Mouse (Mus musculus) forebrain, postnatal 0 days (tissue): ENCODE data around the gene Vars. TPM values are rescaled to one million over a fixed set of nuclear protein-coding genes. Genes with fewer than 3 reads are reported as not detected.
A peak's percentile ranks its signal among the peaks of the same experiment; 100 is the strongest.
"Not testable (repeated sequence)": the region's sequence is repeated elsewhere in the genome, so short reads cannot be mapped to it uniquely, and the experiment has no call there.

Experiments
- ATAC-seq: fragments of 200-750 bp; cut with Nextera tagmentation; 2 replicates; pipeline ENCODE4 v1.8.0; 2017; ENCODE audit warnings: mild to moderate bottlenecking, moderate library complexity
- DNase-seq: peaks from one replicate; pipeline ENCODE4 v3.0.0-alpha.2; 2015
- H3K27ac ChIP-seq: fragments of 300-500 bp; sonication (generic); 2 replicates; pipeline ENCODE4 v1.5.1; 2014; ENCODE audit warnings: low read depth, mild to moderate bottlenecking, antibody characterized with exemption, low read length, moderate library complexity, mixed read lengths
- H3K27me3 ChIP-seq: fragments of 300-500 bp; sonication (generic); 2 replicates; pipeline ENCODE4 v1.6.1; 2014; ENCODE audit warnings: mild to moderate bottlenecking, low read length, mixed read lengths; ENCODE audit not compliant: insufficient read depth
- H3K36me3 ChIP-seq: fragments of 300-500 bp; sonication (generic); 2 replicates; pipeline ENCODE4 v1.6.1; 2014; ENCODE audit warnings: mild to moderate bottlenecking, moderate library complexity; ENCODE audit not compliant: insufficient read depth
- H3K4me1 ChIP-seq: fragments of 300-500 bp; sonication (generic); 2 replicates; pipeline ENCODE4 v1.6.1; 2014; ENCODE audit warnings: antibody characterized with exemption; ENCODE audit not compliant: insufficient read depth
- H3K4me2 ChIP-seq: fragments of 300-500 bp; sonication (generic); 2 replicates; pipeline ENCODE4 v1.6.1; 2014; ENCODE audit warnings: low read depth, mild to moderate bottlenecking, moderate library complexity
- H3K4me3 ChIP-seq: fragments of 300-500 bp; sonication (generic); 2 replicates; pipeline ENCODE4 v1.5.1; 2014; ENCODE audit warnings: low read depth, low read length, mixed read lengths
- H3K9ac ChIP-seq: fragments of 300-500 bp; sonication (generic); 2 replicates; pipeline ENCODE4 v1.6.1; 2014; ENCODE audit warnings: mild to moderate bottlenecking
- H3K9me3 ChIP-seq: fragments of 300-500 bp; sonication (generic); 2 replicates; pipeline ENCODE4 v1.6.1; 2016; ENCODE audit warnings: low read length
- CTCF ChIP-seq: sonication (generic); IDR thresholded peaks from 2 replicates; pipeline ENCODE4 v1.5.1; 2016; ENCODE audit warnings: antibody characterized with exemption, control low read depth, low read depth
- WGBS: fragments of 180-500 bp; shearing (Covaris S2); extraction: QIAGEN DNeasy Blood & Tissue Kit; methylation state at CpG from one replicate; pipeline ENCODE4 v1.1.7; 2014; 5-methylcytosine and 5-hydroxymethylcytosine counted together
- polyA plus RNA-seq: library from polyadenylated mRNA; unstranded; fragments of >200 nt; fragmentation: Nextera tagmentation; extraction: Ambion mirVana; gene quantifications from 2 replicates; pipeline ENCODE4 v1.2.1, GENCODE M21; 2015
- total RNA-seq: library from RNA; depleted of rRNA; stranded (reverse); fragments of >200 nt; gene quantifications from 2 replicates; pipeline ENCODE4 v1.2.3, GENCODE M21; 2014

Gene Vars
- total and polyA plus RNA-seq, 2 experiments from 2014 or later: 45.4 to 93.4 TPM

DNA sequence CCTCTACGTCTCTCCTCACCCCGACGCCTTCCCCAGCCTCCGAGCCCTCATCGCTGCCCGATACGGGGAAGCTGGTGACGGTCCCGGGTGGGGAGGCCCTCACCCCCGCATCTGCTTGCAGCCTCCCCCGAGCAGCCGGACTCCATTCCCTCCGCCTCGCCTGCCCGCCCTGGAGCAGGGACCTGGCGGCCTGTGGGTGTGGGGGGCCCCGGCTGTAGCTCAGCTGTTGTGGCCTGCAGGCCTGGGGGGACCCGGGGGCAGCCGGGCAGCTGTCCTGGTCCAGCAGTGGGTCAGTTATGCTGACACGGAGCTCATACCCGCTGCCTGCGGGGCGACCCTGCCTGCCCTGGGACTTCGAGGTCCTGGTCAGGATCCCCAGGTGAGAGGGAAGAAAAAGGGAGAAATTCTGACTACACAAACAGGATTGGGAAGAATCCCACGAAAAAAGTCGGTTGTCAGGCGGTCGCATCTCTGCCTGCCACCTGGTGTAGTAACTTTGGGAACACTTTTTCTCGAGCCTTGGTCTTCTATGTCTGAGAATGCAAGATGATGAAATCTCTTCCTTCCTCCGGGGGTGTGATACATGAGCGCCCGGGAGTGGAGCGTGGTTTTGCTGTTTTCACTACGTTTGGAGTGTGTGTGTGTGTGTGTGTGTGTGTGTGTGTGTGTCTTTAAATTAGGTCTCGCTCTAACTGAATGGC is 815 bp downstream of the Vars start:
- H3K4me3 ChIP-seq: peak overlapping the region; percentile 71
- peaks cover 10% of the 10 kb centered on the region for H3K4me1 ChIP-seq
- H3K9me3 ChIP-seq: no peaks in the 10 kb centered on the region
- peak; percentile 4; the same call in 1 of the 2 replicates for ATAC-seq
- H3K36me3 ChIP-seq: peaks cover 22% of the 10 kb centered on the region
- H3K9ac ChIP-seq: peak overlapping the region; percentile 93
- peak; percentile 39 for DNase-seq
- peak overlapping the region; percentile 95 for H3K4me2 ChIP-seq
- TF ChIP-seq CTCF: no peak
- H3K27me3 ChIP-seq: no peaks in the 10 kb centered on the region
- peak overlapping the region; percentile 98 for H3K27ac ChIP-seq
- under 1% methylated on average over 35 of the region's 35 CpGs for WGBS

GRCm38 (mm10) chr17:35002153-35002865 is 1.5 kb downstream of the Vars start:
- H3K4me1 ChIP-seq: peaks cover 10% of the 10 kb centered on the region
- no peaks in the 10 kb centered on the region for H3K9me3 ChIP-seq
- no peak for ATAC-seq
- DNase-seq: no peak
- peak overlapping the region; percentile 95 for H3K4me2 ChIP-seq
- WGBS: 5% methylated on average over 12 of the region's 12 CpGs
- peaks cover 24% of the 10 kb centered on the region for H3K36me3 ChIP-seq
- peak overlapping the region; percentile 93 for H3K9ac ChIP-seq
- no peaks in the 10 kb centered on the region for H3K27me3 ChIP-seq
- H3K4me3 ChIP-seq: peak overlapping the region; percentile 71
- 0 out of 2 replicates have a peak overlapping the region, but pooled peaks have one; percentile 9 for H3K27ac ChIP-seq
- TF ChIP-seq CTCF: no peak

- H3K36me3 ChIP-seq: peaks cover 30% of the 10 kb centered on the region
- no peak overlapping the region for H3K4me3 ChIP-seq
- DNase-seq (no peak), ATAC-seq (no peak)
- no peak overlapping the region for H3K9ac ChIP-seq
- TF ChIP-seq CTCF: no peak
- H3K4me2 ChIP-seq: no peak overlapping the region; the same call in 1 of the 2 replicates
- H3K4me1 ChIP-seq: peaks cover 10% of the 10 kb centered on the region
- 69% methylated on average over 9 of the region's 9 CpGs for WGBS
- H3K27ac ChIP-seq: no peak overlapping the region
- H3K27me3 ChIP-seq: no peaks in the 10 kb centered on the region
- H3K9me3 ChIP-seq: no peaks in the 10 kb centered on the region
Observed at GRCm38 (mm10) chr17:35003022-35003838, 2.4 kb downstream of the Vars start.

DNA sequence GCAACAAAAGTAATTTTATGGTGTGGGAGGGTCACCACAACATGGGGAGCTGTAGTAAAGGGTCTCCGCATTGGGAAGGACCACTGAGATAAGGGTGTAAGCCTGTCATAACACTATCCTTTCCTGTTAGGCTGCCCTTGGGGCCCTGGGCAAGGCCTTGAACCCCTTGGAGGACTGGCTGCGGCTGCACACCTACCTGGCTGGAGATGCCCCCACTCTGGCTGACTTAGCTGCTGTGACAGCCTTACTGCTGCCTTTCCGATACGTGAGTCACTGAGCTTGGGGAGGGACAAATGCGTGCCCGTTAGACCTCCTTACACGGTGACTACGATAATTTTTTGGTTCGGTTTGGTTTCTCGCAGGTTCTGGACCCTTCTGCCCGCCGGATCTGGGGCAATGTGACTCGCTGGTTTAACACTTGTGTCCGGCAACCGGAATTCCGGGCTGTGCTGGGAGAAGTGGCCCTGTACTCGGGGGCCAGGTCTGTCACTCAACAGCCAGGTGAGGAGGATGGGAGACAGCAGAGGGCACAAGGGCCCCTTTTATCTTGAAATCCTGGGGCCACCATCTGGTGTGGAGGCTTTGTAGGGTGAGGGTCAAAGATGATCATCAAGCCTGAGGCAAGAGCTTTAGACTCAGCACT is 3.4 kb downstream of the Vars start:
- no peak for DNase-seq
- Histone ChIP-seq H3K27me3 (no peaks in the 10 kb centered on the region), H3K4me3 (no peak overlapping the region), H3K4me2 (no peak overlapping the region), H3K9me3 (no peaks in the 10 kb centered on the region), H3K9ac (no peak overlapping the region), H3K36me3 (peaks cover 37% of the 10 kb centered on the region), H3K27ac (no peak overlapping the region), H3K4me1 (peaks cover 10% of the 10 kb centered on the region)
- TF ChIP-seq CTCF: no peak
- 97% methylated on average over 17 of the region's 17 CpGs for WGBS
- no peak for ATAC-seq

GRCm38 (mm10) chr17:35005158-35005557 is 4.4 kb downstream of the Vars start:
- peaks cover 44% of the 10 kb centered on the region for H3K36me3 ChIP-seq
- no peak overlapping the region for H3K9ac ChIP-seq
- DNase-seq (no peak), ATAC-seq (no peak)
- no peaks in the 10 kb centered on the region for H3K27me3 ChIP-seq
- no peak for TF ChIP-seq CTCF
- no peak overlapping the region for H3K4me2 ChIP-seq
- H3K27ac ChIP-seq: no peak overlapping the region
- peaks cover 10% of the 10 kb centered on the region for H3K4me1 ChIP-seq
- no peaks in the 10 kb centered on the region for H3K9me3 ChIP-seq
- WGBS: 92% methylated on average over 10 of the region's 10 CpGs
- H3K4me3 ChIP-seq: no peak overlapping the region

DNA sequence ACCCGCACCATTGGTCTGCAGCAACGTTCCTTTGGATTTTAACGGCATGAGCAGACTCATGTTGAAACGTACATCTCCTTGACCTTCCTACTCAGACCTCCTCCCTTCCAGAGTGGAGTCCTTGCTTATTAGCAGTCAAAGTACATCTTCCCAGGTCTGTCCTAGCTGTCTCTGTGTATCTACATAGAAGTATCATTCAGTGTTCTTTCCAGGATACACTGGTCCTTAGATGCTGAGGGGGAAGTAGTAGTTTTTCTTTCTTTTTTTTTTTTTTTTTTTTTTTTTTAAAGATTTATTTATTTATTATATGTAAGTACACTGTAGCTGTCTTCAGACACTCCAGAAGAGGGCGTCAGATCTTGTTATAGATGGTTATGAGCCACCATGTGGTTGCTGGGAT is 5.1 kb downstream of the Vars start:
- H3K36me3 ChIP-seq: peaks cover 51% of the 10 kb centered on the region
- not testable (repeated sequence) for H3K27ac ChIP-seq, H3K4me2 ChIP-seq, H3K27me3 ChIP-seq, H3K9me3 ChIP-seq, ATAC-seq, DNase-seq, H3K9ac ChIP-seq, H3K4me1 ChIP-seq, H3K4me3 ChIP-seq
- 98% methylated on average over 4 of the region's 5 CpGs for WGBS
